Mouse (Mus musculus) 3T3-L1 (cell line): ENCODE measurements at regions not wholly inside any gene's neighbourhood (a gene's known extent, or its start where the extent isn't known, plus 50 kb on each side); places are given as distances from the start of the nearest gene placed in this dataset.

ENCODE experiments used
- DNase-seq: peaks from one replicate; pipeline ENCODE4 v3.0.0-alpha.2; 2015; ENCODE audit warnings: low read depth, low spot score

DNA sequence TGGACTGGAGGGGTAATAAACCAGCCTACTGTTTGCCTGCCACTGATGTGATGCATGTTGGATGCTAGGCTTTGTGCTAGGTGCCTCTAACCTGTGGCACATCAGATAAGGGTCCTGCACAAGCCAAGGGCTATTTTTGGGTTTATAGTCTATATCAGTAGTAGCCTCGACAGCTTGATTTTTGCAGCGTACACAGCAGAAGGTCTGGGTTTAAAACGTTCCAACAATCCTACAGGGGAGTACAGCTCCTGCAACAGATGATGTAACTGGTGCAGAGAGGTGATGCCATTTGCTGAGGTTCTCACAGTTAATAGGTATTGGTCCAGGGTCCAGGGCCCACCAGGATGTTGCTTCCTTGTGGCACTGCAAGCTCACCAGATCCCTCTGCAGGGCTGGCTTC lies 63.9 kb upstream of the Ldlrad3 start:
- DNase-seq: no peak

DNA sequence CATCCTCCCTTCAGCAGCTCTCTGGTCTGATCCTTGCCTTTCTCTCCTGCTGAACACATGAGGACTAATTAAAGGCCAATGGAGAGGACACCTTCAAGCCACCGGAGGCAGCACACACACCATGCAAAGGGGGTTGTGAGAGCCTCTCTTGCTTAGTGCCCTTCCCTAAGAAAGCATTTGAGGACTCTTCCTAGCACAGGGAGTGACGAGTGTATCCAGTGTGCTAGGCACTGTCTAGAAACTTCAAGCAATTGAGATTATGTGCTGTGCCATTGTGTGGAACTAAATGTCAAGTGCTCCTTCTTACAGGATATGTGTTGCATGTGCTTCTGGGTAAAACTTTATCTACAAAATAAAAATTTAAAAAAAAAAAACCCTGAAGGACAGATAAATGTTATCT lies 60.3 kb upstream of the Ldlrad3 start:
- DNase-seq: peak; percentile 17

DNA sequence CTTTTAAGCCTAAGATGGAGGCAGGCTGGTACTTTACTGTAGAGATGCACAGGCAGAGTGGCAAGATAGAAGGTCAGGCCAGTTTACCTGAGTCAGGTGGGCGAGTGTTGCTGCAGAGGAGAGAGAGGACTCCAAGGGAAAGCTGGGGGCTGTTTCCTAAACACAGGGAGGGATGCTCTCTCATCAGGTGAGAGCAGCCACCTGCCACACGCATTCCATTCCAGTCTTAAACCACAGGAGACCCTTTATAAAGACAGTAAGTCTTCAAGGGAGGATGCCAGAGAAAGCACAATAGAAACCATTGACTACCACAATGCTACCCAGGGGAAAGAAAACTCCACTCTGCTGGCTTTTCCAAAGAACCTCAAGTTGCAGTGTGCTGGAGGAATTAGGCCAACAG lies 58.3 kb upstream of the Ldlrad3 start:
- no peak for DNase-seq

DNA sequence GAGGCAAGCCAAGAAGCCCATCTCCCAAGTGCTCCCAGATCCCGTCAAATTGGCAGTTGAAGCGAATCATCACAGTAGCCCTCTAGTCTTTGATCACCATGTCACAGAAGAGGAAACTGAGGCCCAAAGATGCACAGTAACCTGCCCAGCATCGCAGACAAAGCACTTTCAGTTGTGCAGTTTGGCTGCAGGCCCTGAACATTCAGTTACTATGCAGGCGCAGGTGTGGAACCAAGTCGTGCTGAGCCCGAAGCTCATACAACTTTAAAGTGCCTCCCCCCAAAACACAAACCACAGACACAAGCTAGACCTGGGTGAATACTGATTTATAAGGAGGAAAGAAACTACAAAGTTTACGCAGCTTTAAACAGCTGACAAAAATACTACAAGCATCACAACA lies 55.4 kb upstream of the Ldlrad3 start:
- no peak for DNase-seq

DNA sequence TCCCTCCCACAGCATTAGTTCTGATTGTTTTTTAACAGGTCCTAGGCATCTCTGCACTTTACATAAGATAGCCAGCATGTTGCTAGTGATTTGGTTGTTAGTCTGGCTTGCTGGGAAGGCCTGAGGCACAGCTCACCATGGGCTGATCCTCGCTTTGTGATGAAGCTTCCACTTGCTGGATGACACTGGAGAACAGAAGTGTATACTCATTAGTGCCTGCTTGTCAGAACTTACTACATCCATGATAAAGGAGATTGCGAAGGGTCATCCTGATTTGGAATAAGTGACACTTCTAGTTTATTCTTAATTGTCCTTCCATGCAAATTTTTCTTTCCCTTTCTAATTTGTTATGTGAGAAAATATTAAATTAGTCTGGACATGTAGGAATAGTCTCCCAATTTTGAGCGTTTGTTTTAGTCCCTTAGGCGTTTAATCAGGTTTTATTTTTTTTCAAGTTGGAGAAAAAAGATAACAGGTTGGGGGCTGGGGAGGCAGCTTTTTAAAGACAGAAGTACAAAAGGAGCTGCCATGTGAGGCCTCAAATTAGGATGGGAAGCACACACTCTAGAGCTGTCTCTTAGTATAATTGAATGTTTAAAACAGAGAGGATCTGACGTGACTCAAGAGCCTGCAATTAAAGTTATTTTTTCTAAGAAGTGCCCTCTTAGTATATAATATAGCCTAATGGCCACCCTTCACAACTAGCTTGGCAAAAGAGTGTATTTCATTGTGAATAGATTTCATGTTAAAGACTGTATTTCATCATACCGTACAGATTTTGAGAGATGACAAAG lies 53.7 kb upstream of the Ldlrad3 start:
- DNase-seq: no peak
